Mouse (Mus musculus) intestine, embryonic 16.5 days (tissue): ENCODE data around the gene Kctd12. TPM values are rescaled to one million over a fixed set of nuclear protein-coding genes. Genes with fewer than 3 reads are reported as not detected.

Experiments used
- ATAC-seq: fragments of 200-750 bp; cut with Nextera tagmentation; 2 replicates; pipeline ENCODE4 v1.8.0; 2017; ENCODE audit warnings: moderate TSS enrichment, moderate library complexity
- H3K27ac ChIP-seq: fragments of 300-500 bp; sonication (generic); 2 replicates; pipeline ENCODE4 v1.5.1; 2014; ENCODE audit warnings: mild to moderate bottlenecking, low read length
- H3K27me3 ChIP-seq: fragments of 300-500 bp; sonication (generic); replicated peaks from 2 replicates; pipeline ENCODE4 v1.6.1; 2014; ENCODE audit warnings: low read length, control low read depth, mixed read lengths; ENCODE audit not compliant: control insufficient read depth, insufficient read depth
- H3K36me3 ChIP-seq: fragments of 300-500 bp; sonication (generic); 2 replicates; pipeline ENCODE4 v1.6.1; 2014; ENCODE audit warnings: low read length, control low read depth; ENCODE audit not compliant: control insufficient read depth, insufficient read depth
- H3K4me1 ChIP-seq: fragments of 300-500 bp; sonication (generic); 2 replicates; pipeline ENCODE4 v1.6.1; 2014; ENCODE audit warnings: low read length, control low read depth, mixed read lengths; ENCODE audit not compliant: control insufficient read depth, insufficient read depth
- H3K4me2 ChIP-seq: fragments of 300-500 bp; sonication (generic); 2 replicates; pipeline ENCODE4 v1.6.1; 2014; ENCODE audit warnings: low read depth, low read length, control low read depth
- H3K4me3 ChIP-seq: fragments of 300-500 bp; sonication (generic); 2 replicates; pipeline ENCODE4 v1.5.1; 2014; ENCODE audit warnings: mild to moderate bottlenecking, low read length
- H3K9ac ChIP-seq: fragments of 300-500 bp; sonication (generic); 2 replicates; pipeline ENCODE4 v1.6.1; 2014; ENCODE audit warnings: low read depth, low read length
- H3K9me3 ChIP-seq: fragments of 300-500 bp; sonication (generic); 2 replicates; pipeline ENCODE4 v1.6.1; 2016; ENCODE audit warnings: low read length, control low read depth; ENCODE audit not compliant: control insufficient read depth
- WGBS: fragments of 180-500 bp; shearing (Covaris S2); extraction: QIAGEN DNeasy Blood & Tissue Kit; methylation state at CpG from one replicate; pipeline ENCODE4 v1.1.7; 2014; 5-methylcytosine and 5-hydroxymethylcytosine counted together
- microRNA-seq: library from miRNA; unstranded; fragments of <30 nt; microRNA quantifications from one replicate; pipeline ENCODE4, GENCODE M21; 2016
- polyA plus RNA-seq: library from polyadenylated mRNA; unstranded; fragments of >200 nt; fragmentation: Nextera tagmentation; extraction: Ambion mirVana; gene quantifications from 2 replicates; pipeline ENCODE4 v1.2.1, GENCODE M21; 2015

Kctd12 gene
- polyA plus RNA-seq, 1 experiment from 2014 or later, result 9.5 TPM

GRCm38 (mm10) chr14:102934878-102935277 is 47.6 kb downstream of the Kctd12 start:
- ATAC-seq, result no peak
- Histone ChIP-seq H3K9ac (no peak overlapping the region), H3K27me3 (no peaks in the 10 kb centered on the region), H3K4me2 (no peak overlapping the region), H3K27ac (no peak overlapping the region), H3K9me3 (no peaks in the 10 kb centered on the region), H3K4me3 (no peak overlapping the region), H3K36me3 (no peaks in the 10 kb centered on the region), H3K4me1 (no peaks in the 10 kb centered on the region)
- WGBS, result 79% methylated on average over 2 of the region's 2 CpGs

- no peak for ATAC-seq
- no peaks in the 10 kb centered on the region for H3K4me1 ChIP-seq
- H3K36me3 ChIP-seq, result no peaks in the 10 kb centered on the region
- no peaks in the 10 kb centered on the region for H3K9me3 ChIP-seq
- H3K27ac ChIP-seq, result no peak overlapping the region
- H3K9ac ChIP-seq, result no peak overlapping the region
- H3K27me3 ChIP-seq, result no peaks in the 10 kb centered on the region
- H3K4me2 ChIP-seq, result no peak overlapping the region
- WGBS, result 54% methylated on average over 1 of the region's 1 CpGs
- no peak overlapping the region for H3K4me3 ChIP-seq
Observed at GRCm38 (mm10) chr14:102930933-102931332, 51.5 kb downstream of the Kctd12 start.

GRCm38 (mm10) chr14:102929545-102929944 is 52.9 kb downstream of the Kctd12 start:
- H3K4me1 ChIP-seq, result no peaks in the 10 kb centered on the region

GRCm38 (mm10) chr14:102927847-102928466 is 54.5 kb downstream of the Kctd12 start:
- Histone ChIP-seq H3K4me2 (no peak overlapping the region), H3K4me1 (no peaks in the 10 kb centered on the region), H3K9ac (no peak overlapping the region), H3K27ac (no peak overlapping the region), H3K36me3 (no peaks in the 10 kb centered on the region), H3K4me3 (no peak overlapping the region), H3K27me3 (no peaks in the 10 kb centered on the region), H3K9me3 (no peaks in the 10 kb centered on the region)
- WGBS, result 81% methylated on average over 5 of the region's 5 CpGs
- ATAC-seq, result no peak

More at GRCm38 (mm10) chr14:102929545-102929944, 52.9 kb downstream of the Kctd12 start:
- ATAC-seq, result no peak
- Histone ChIP-seq H3K9me3 (no peaks in the 10 kb centered on the region), H3K4me2 (no peak overlapping the region), H3K9ac (no peak overlapping the region), H3K4me3 (no peak overlapping the region), H3K27me3 (no peaks in the 10 kb centered on the region), H3K36me3 (no peaks in the 10 kb centered on the region), H3K27ac (no peak overlapping the region)
- WGBS, result 44% methylated on average over 3 of the region's 3 CpGs

Small RNAs within 50 kb of the gene (microRNA-seq; reads per million reads assigned to microRNA genes)
- 1.6 reads per million for gene Mir5130

Other genes with a start within 250 kb of the Kctd12 start
- gene Acod1, start 64.3 kb upstream of the Kctd12 start, polyA plus RNA-seq, result 0.05 TPM in 1 of 2 replicates, not detected in the other
- 27.2 and 28.3 TPM in 2 replicates for gene Cln5, start 87.6 kb upstream of the Kctd12 start, polyA plus RNA-seq
- 19.0 and 19.4 TPM in 2 replicates for gene Fbxl3, start 116.9 kb upstream of the Kctd12 start, polyA plus RNA-seq